In genomic region chr16:49858161-49858906, GRCm38 (mm10) we compare ENCODE assay signal across 9 mouse cellular contexts. TPM values are rescaled to one million over a fixed set of nuclear protein-coding genes. Genes with fewer than 3 reads are reported as not detected.
DNase-seq lines count a peak whose midpoint lies in the region; ATAC-seq and TF ChIP-seq lines count a peak whose summit lies in the region.
"Had no signal": no experiment of that assay in that cellular context is flagged by ENCODE, and none has a peak within 500 bp of the region (broad histone marks: within the 10 kb centered on the region; RNA-seq: fewer than 3 reads in every experiment).

No protein-coding gene starts in this region.

- intact Hi-C loops in left cerebral cortex, postnatal 10 days (cut with DNase I): loop anchor here (5.0 to 10.0 kb wide), 4 partner anchors 34 to 386 kb away; no protein-coding TSS in a partner anchor

- H3K4me2 ChIP-seq in heart, embryonic 12.5 days: peak overlapping the region; percentile 33; the same call in 1 of the 2 replicates
- peak overlapping the region; percentile 48 for H3K4me2 ChIP-seq in heart, embryonic 15.5 days

- H3K27ac ChIP-seq in heart, embryonic 12.5 days (ENCODE audit: poor library complexity, severe bottlenecking): no peak overlapping the region
- H3K27ac ChIP-seq in heart, embryonic 15.5 days: 0 out of 2 replicates have a peak overlapping the region, but pooled peaks have one; percentile 33
- H3K27ac ChIP-seq in macrophage: peak overlapping the region; percentile 94

- no peak overlapping the region for H3K4me3 ChIP-seq in heart, embryonic 12.5 days
- H3K4me3 ChIP-seq in G1E (ENCODE audit: low read depth, low read length): peak overlapping the region; percentile 94
- H3K4me3 ChIP-seq in heart, embryonic 15.5 days: peak overlapping the region; percentile 21
- peak overlapping the region; percentile 93 for H3K4me3 ChIP-seq in macrophage (ENCODE audit: inconsistent target)

- no peak for TF ChIP-seq CTCF in G1E (IDR thresholded peaks at IDR 0.05; ENCODE audit: low read depth, low read length)

- H3K9ac ChIP-seq in heart, embryonic 12.5 days: no peak overlapping the region
- 0 out of 2 replicates have a peak overlapping the region, but pooled peaks have one; percentile 30 for H3K9ac ChIP-seq in heart, embryonic 15.5 days

- 79% methylated on average over 9 of the region's 9 CpGs for WGBS in heart, embryonic 12.5 days
- 65% methylated on average over 9 of the region's 9 CpGs for WGBS in heart, embryonic 15.5 days
- 0% methylated on average over 9 of the region's 9 CpGs for WGBS in macrophage (ENCODE audit: missing documents)

- DNase-seq in heart, postnatal 4 days: no peak
- no peak for DNase-seq in G1E (ENCODE audit: low spot score)
- DNase-seq in left cerebral cortex, postnatal 10 days (ENCODE audit: extremely low spot score in 1 of 2, low spot score in 2 of 2): no peak
- no peak for DNase-seq in cerebellum, adult 9-11 months
- no peak for DNase-seq in thymus, postnatal 25 days
- DNase-seq: kidney, adult 18-20 months had no signal

- ATAC-seq in heart, embryonic 12.5 days (ENCODE audit: insufficient number of reproducible peaks, low FRiP score): no peak
- ATAC-seq in G1E (ENCODE audit: extremely low read depth, insufficient number of reproducible peaks, low FRiP score, poor library complexity, severe bottlenecking): no peak
- ATAC-seq in heart, embryonic 15.5 days (replicated peaks; ENCODE audit: insufficient number of reproducible peaks, insufficient read depth, low FRiP score, low read depth): no peak

- H3K4me1 ChIP-seq in heart, embryonic 12.5 days (replicated peaks): peaks cover 31% of the 10 kb centered on the region
- peaks cover 63% of the 10 kb centered on the region for H3K4me1 ChIP-seq in G1E (ENCODE audit: insufficient read depth, low read depth, low read length)
- H3K4me1 ChIP-seq in heart, embryonic 15.5 days (replicated peaks): peaks cover 20% of the 10 kb centered on the region

- H3K36me3 ChIP-seq in heart, embryonic 12.5 days: no peaks in the 10 kb centered on the region
- peaks cover 42% of the 10 kb centered on the region for H3K36me3 ChIP-seq in G1E (replicated peaks)
- H3K36me3 ChIP-seq in heart, embryonic 15.5 days: 0 out of 2 replicates have a peak, but pooled peaks cover 3% of the 10 kb centered on the region
- H3K36me3 ChIP-seq in macrophage (ENCODE audit: inconsistent target): peaks cover 16% of the 10 kb centered on the region; the same call in 1 of the 2 replicates

- peaks cover 73% of the 10 kb centered on the region for H3K79me2 ChIP-seq in macrophage (ENCODE audit: inconsistent target)

- no peaks in the 10 kb centered on the region for H3K9me3 ChIP-seq in heart, embryonic 12.5 days (replicated peaks)
- no peaks in the 10 kb centered on the region for H3K9me3 ChIP-seq in G1E (replicated peaks)
- H3K9me3 ChIP-seq in heart, embryonic 15.5 days (replicated peaks): no peaks in the 10 kb centered on the region

- no peaks in the 10 kb centered on the region for H3K27me3 ChIP-seq in heart, embryonic 12.5 days (replicated peaks)
- H3K27me3 ChIP-seq in G1E (ENCODE audit: insufficient read depth, low read length): no peaks in the 10 kb centered on the region
- H3K27me3 ChIP-seq in heart, embryonic 15.5 days: no peaks in the 10 kb centered on the region

RNA-seq across cellular contexts. Expression of gene Cd47, which starts 58.0 kb away (rescaled TPM):
- 60.0 and 63.3 TPM in 2 replicates for polyA plus RNA-seq in heart, embryonic 12.5 days (2016; fragmentation: Nextera tagmentation; extraction: Ambion mirVana)
- total RNA-seq in heart, postnatal 4 days (2021): 10 to 100 TPM; 57.3 to 58.4 TPM
- total RNA-seq in G1E (2014; fragmentation: Nextera tagmentation): 418 and 451 TPM in 2 replicates
- 149 and 155 TPM in 2 replicates for total RNA-seq in G1E (2017)
- polyA plus RNA-seq in G1E (2012): 88.8 and 95.1 TPM in 2 replicates
- 66.8 and 77.7 TPM in 2 replicates for polyA plus RNA-seq in heart, embryonic 15.5 days (2015; fragmentation: Nextera tagmentation; extraction: Ambion mirVana)
- total RNA-seq in macrophage (2018; cell fraction: chromatin; rRNA removed): 100 to 1,000 TPM in 25 of 26 experiments, 10 to 100 TPM in 1; 99.8 to 292 (median 199) TPM
- total RNA-seq in macrophage (2018; cell fraction: cytosol; rRNA removed): 100 to 1,000 TPM; 255 to 660 (median 372) TPM
- total RNA-seq in macrophage (2018; cell fraction: nucleus; rRNA removed): 100 to 1,000 TPM; 189 to 618 (median 367) TPM
- polyA plus RNA-seq in macrophage (2018): 220 to 294 TPM (median 226 TPM) in 3 replicates
- 100 to 1,000 TPM; 294 to 300 TPM for total RNA-seq in left cerebral cortex, postnatal 10 days (2021)
